Mouse (Mus musculus): ENCODE data around the gene Mrps18c. TPM values are rescaled to one million over a fixed set of nuclear protein-coding genes. Genes with fewer than 3 reads are reported as not detected.

The Mrps18c gene
- polyA plus RNA-seq, 1 experiment from 2014 or later = 146 TPM

DNA sequence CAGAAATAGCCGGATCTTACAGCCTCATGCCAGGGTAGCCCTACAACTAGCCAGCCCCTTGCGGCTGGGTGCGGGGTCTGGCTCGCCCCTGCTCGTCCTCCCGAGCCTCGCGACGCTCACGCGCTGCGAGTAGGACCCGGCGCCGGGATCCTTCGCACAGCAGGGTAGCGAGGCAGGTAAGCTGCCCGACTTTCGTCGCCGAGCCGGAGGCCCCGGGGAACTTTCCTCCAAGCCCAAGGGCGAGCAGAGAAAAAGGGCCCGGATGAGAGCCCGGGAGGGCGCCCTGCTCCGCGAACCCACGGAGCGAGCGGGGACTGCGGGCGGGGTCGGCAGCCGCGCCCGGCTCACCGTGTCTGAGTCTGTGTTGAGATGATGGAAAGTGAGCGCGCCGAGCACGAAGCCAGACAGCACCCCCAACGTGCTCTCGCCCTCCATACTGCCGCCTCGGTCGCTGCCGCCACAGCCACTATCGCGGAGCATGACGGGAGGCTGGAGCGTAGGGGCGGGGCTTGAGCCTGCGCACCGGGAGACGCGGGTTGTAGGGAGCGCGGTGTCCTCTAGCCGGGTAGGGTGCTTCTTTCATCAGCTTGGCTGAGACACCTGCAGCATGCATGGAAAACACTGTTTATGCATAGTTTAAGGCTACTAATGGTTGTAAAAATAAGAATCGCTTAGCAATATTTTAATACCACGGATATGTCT, 22.2 kb downstream of the Mrps18c start, which contains the start of gene Abraxas1:
TSS of gene Abraxas1 (minus strand) at position 483 of the 702 bp plus-strand sequence.
- H3K4me3 ChIP-seq (replicated peaks; ENCODE audit: low read length) = peak within 1 kb of the TSS; percentile 87

DNA sequence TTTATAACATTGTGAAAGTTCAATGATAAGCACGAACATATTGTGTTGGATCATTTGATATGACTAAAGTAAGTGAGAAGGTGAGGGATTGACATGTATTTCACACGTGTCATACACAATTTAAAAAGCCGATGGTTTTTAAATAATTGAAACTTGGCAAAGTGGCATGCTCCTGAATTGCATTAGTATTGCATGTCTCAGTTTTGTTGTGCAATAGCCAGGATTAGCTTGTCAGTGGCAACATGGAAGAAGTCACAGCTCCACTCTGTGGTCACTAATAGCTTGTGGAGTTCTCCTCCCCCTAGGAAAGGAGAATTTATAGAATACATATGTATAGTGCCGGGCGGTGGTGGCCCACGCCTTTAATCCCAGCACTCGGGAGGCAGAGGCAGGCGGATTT, 22.9 kb downstream of the Mrps18c start:
- no peak for ATAC-seq
- WGBS = 80% methylated on average over 8 of the region's 8 CpGs
- no peak overlapping the region for H3K4me3 ChIP-seq (replicated peaks; ENCODE audit: low read length)
- no peak overlapping the region for H3K27ac ChIP-seq (ENCODE audit: low read length)
- H3K9ac ChIP-seq (replicated peaks; ENCODE audit: low read depth, low read length) = no peak overlapping the region
- H3K4me1 ChIP-seq (replicated peaks; ENCODE audit: control insufficient read depth, insufficient read depth, low read length) = peaks cover 3% of the 10 kb centered on the region; the same call in 1 of the 2 replicates
- H3K4me2 ChIP-seq (ENCODE audit: low read length) = peak overlapping the region; percentile 96
- no peaks in the 10 kb centered on the region for H3K36me3 ChIP-seq (ENCODE audit: control insufficient read depth, insufficient read depth)
- no peaks in the 10 kb centered on the region for H3K27me3 ChIP-seq (replicated peaks; ENCODE audit: control insufficient read depth, insufficient read depth, low read length)
- H3K9me3 ChIP-seq (ENCODE audit: control insufficient read depth, low read length) = no peaks in the 10 kb centered on the region

More for the DNA sequence above, 22.2 kb downstream of the Mrps18c start, which contains the start of gene Abraxas1:
- Histone ChIP-seq H3K9ac (replicated peaks; ENCODE audit: low read depth, low read length) (peak within 1 kb of the TSS; percentile 93), H3K4me1 (replicated peaks; ENCODE audit: control insufficient read depth, insufficient read depth, low read length) (peaks cover 3% of the 10 kb centered on the region; the same call in 1 of the 2 replicates), H3K4me2 (ENCODE audit: low read length) (peak within 1 kb of the TSS; percentile 96), H3K27ac (ENCODE audit: low read length) (peak within 1 kb of the TSS; percentile 83), H3K9me3 (ENCODE audit: control insufficient read depth, low read length) (no peaks in the 10 kb centered on the region), H3K27me3 (replicated peaks; ENCODE audit: control insufficient read depth, insufficient read depth, low read length) (no peaks in the 10 kb centered on the region), H3K36me3 (ENCODE audit: control insufficient read depth, insufficient read depth) (no peaks in the 10 kb centered on the region)
- WGBS = under 1% methylated on average over 63 of the region's 63 CpGs
- ATAC-seq = peak; percentile 99

DNA sequence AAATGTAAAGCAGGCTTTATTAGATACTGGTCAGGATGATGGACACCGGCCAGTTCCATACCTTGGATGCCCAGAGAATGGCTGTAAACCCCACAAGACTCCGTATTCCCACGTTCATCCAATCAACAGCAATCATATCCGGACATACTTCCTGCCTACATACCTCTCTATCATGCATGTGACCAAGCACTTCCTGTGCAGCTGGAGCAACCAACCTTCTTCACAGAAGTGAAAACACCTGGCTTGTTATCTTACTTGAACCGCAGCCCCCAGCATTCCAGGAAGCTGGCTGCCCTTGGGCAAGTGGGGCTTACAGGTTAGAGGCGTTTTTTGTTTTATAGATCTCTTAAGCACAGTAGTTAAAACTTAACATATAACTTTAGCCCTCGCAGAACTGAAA, 24.4 kb downstream of the Mrps18c start:
- Histone ChIP-seq H3K27ac (ENCODE audit: low read length) (no peak overlapping the region), H3K4me1 (replicated peaks; ENCODE audit: control insufficient read depth, insufficient read depth, low read length) (peaks cover 3% of the 10 kb centered on the region; the same call in 1 of the 2 replicates), H3K4me2 (ENCODE audit: low read length) (no peak overlapping the region), H3K27me3 (replicated peaks; ENCODE audit: control insufficient read depth, insufficient read depth, low read length) (no peaks in the 10 kb centered on the region), H3K9me3 (ENCODE audit: control insufficient read depth, low read length) (no peaks in the 10 kb centered on the region), H3K4me3 (replicated peaks; ENCODE audit: low read length) (no peak overlapping the region), H3K36me3 (ENCODE audit: control insufficient read depth, insufficient read depth) (no peaks in the 10 kb centered on the region), H3K9ac (replicated peaks; ENCODE audit: low read depth, low read length) (no peak overlapping the region)
- WGBS = 87% methylated on average over 7 of the region's 7 CpGs
- ATAC-seq = no peak

DNA sequence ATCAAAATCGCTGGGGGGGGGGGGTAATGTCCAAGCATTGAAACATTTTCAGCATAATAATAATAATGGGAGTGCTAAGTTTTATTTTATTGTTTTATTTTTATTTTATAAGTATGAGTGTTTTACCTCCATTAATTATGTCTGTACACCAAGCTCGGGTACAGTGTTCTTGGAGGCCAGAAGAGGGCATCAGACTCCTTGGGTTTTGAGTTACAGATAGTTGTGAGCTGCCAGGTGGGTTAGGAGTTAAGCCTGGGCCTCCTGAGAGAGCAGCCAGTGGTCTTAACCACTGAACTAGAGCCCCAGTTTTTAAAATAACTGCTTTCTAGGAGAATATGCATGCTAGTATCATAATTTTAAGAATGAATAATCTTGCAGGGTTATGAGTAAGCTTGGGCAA, 27.5 kb downstream of the Mrps18c start:
- Histone ChIP-seq H3K4me2 (ENCODE audit: low read length) (no peak overlapping the region), H3K9me3 (ENCODE audit: control insufficient read depth, low read length) (no peaks in the 10 kb centered on the region), H3K36me3 (ENCODE audit: control insufficient read depth, insufficient read depth) (no peaks in the 10 kb centered on the region), H3K4me3 (replicated peaks; ENCODE audit: low read length) (no peak overlapping the region), H3K9ac (replicated peaks; ENCODE audit: low read depth, low read length) (no peak overlapping the region), H3K27ac (ENCODE audit: low read length) (no peak overlapping the region), H3K27me3 (replicated peaks; ENCODE audit: control insufficient read depth, insufficient read depth, low read length) (no peaks in the 10 kb centered on the region), H3K4me1 (replicated peaks; ENCODE audit: control insufficient read depth, insufficient read depth, low read length) (no peaks in the 10 kb centered on the region)
- ATAC-seq = no peak
- 19% methylated on average over 2 of the region's 2 CpGs for WGBS

DNA sequence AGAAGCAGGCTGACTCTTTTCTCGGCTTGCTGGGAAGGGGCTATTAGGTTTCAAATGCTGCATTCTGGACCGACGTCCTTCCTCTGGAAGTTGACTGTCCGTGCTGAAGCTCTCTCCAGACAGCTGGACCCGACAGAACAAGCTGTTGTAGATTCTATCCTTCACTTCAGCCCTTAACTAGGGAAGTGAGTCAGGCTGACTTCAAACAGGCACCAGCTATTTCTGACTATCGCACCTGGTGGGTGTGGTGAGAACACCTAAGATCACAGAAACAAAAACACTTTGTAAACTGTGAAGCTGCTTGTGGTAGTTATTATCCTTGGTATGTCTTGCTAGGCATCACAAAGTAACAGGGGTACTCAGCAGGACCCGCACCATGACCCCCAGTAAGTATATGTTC, 28.1 kb downstream of the Mrps18c start:
- no peak overlapping the region for H3K27ac ChIP-seq (ENCODE audit: low read length)
- H3K4me3 ChIP-seq (replicated peaks; ENCODE audit: low read length) = no peak overlapping the region
- no peaks in the 10 kb centered on the region for H3K9me3 ChIP-seq (ENCODE audit: control insufficient read depth, low read length)
- H3K9ac ChIP-seq (replicated peaks; ENCODE audit: low read depth, low read length) = no peak overlapping the region
- no peaks in the 10 kb centered on the region for H3K27me3 ChIP-seq (replicated peaks; ENCODE audit: control insufficient read depth, insufficient read depth, low read length)
- H3K4me2 ChIP-seq (ENCODE audit: low read length) = no peak overlapping the region
- H3K4me1 ChIP-seq (replicated peaks; ENCODE audit: control insufficient read depth, insufficient read depth, low read length) = no peaks in the 10 kb centered on the region
- ATAC-seq = no peak
- 80% methylated on average over 7 of the region's 7 CpGs for WGBS
- H3K36me3 ChIP-seq (ENCODE audit: control insufficient read depth, insufficient read depth) = no peaks in the 10 kb centered on the region

DNA sequence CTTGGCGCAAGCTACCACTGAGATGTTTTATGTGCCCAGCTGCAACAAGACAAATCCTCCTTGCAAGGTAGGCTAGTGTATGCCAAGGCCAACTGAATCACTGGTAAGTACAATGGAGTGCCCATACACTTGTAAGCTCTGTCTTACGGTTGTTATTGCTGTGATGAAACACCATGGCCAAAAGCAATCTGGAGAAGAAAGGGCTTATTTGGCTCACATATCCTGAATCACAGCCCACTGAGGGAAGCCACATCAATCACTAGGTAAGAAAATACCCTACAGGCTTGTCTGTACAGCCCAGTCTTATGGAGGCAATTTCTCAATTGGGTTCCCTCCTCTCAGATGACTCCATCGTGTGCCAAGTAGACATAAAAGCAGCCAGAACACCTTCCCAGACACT, 30.3 kb downstream of the Mrps18c start:
- H3K27ac ChIP-seq (ENCODE audit: low read length) = no peak overlapping the region
- H3K9ac ChIP-seq (replicated peaks; ENCODE audit: low read depth, low read length) = no peak overlapping the region
- no peaks in the 10 kb centered on the region for H3K4me1 ChIP-seq (replicated peaks; ENCODE audit: control insufficient read depth, insufficient read depth, low read length)
- 88% methylated on average over 3 of the region's 3 CpGs for WGBS
- H3K27me3 ChIP-seq (replicated peaks; ENCODE audit: control insufficient read depth, insufficient read depth, low read length) = no peaks in the 10 kb centered on the region
- no peaks in the 10 kb centered on the region for H3K36me3 ChIP-seq (ENCODE audit: control insufficient read depth, insufficient read depth)
- H3K4me3 ChIP-seq (replicated peaks; ENCODE audit: low read length) = no peak overlapping the region
- H3K9me3 ChIP-seq (ENCODE audit: control insufficient read depth, low read length) = no peaks in the 10 kb centered on the region
- no peak for ATAC-seq
- H3K4me2 ChIP-seq (ENCODE audit: low read length) = no peak overlapping the region

DNA sequence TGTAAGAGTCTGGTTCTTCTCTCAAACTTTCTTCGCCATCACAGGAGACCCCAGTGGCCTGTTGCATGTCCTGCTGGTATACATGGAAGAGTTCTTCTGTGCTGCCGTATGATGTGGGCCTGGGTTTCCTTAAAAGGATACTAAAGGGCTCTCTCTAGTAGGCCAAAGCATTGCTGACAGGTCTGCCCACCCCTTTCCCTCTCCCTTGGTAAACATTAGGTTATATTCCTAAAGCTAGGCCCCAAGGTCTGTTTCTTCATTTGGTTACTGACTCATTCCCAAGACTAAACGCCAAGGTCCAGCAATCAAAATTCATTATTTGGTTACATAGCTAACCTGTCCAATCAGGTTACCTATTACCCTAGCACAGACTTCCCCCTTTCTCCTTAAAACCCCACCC, 34.3 kb downstream of the Mrps18c start:
- no peak overlapping the region for H3K4me3 ChIP-seq (replicated peaks; ENCODE audit: low read length)
- H3K9me3 ChIP-seq (ENCODE audit: control insufficient read depth, low read length) = no peaks in the 10 kb centered on the region
- no peak overlapping the region for H3K9ac ChIP-seq (replicated peaks; ENCODE audit: low read depth, low read length)
- H3K27me3 ChIP-seq (replicated peaks; ENCODE audit: control insufficient read depth, insufficient read depth, low read length) = no peaks in the 10 kb centered on the region
- no peaks in the 10 kb centered on the region for H3K36me3 ChIP-seq (ENCODE audit: control insufficient read depth, insufficient read depth)
- no peaks in the 10 kb centered on the region for H3K4me1 ChIP-seq (replicated peaks; ENCODE audit: control insufficient read depth, insufficient read depth, low read length)
- ATAC-seq = no peak
- no peak overlapping the region for H3K4me2 ChIP-seq (ENCODE audit: low read length)
- no peak overlapping the region for H3K27ac ChIP-seq (ENCODE audit: low read length)
- 86% methylated on average over 3 of the region's 3 CpGs for WGBS

DNA sequence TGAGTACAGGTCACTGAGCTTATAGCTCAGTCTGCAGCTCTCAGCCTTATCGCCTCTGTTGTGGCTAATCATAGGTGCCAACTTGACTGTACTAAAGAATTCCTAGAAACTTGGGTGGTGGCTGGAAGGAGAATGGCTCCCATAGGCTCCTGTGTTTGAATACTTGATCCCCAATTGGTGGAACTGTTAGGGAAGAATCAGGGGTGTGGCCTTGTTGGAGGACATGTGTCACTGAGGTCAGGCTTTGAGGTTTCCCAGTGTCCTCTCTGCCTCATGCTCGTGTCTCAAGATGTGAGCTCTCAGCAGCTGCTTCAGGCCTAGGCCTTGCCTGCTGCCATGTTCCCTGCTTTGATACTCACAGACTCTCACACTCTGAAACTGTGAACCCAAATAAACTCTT, 35.4 kb downstream of the Mrps18c start:
- Histone ChIP-seq H3K9me3 (ENCODE audit: control insufficient read depth, low read length) (no peaks in the 10 kb centered on the region), H3K27ac (ENCODE audit: low read length) (no peak overlapping the region), H3K36me3 (ENCODE audit: control insufficient read depth, insufficient read depth) (no peaks in the 10 kb centered on the region), H3K9ac (replicated peaks; ENCODE audit: low read depth, low read length) (no peak overlapping the region), H3K4me3 (replicated peaks; ENCODE audit: low read length) (no peak overlapping the region), H3K4me1 (replicated peaks; ENCODE audit: control insufficient read depth, insufficient read depth, low read length) (no peaks in the 10 kb centered on the region), H3K4me2 (ENCODE audit: low read length) (no peak overlapping the region), H3K27me3 (replicated peaks; ENCODE audit: control insufficient read depth, insufficient read depth, low read length) (no peaks in the 10 kb centered on the region)
- 78% methylated on average over 2 of the region's 2 CpGs for WGBS
- no peak for ATAC-seq

DNA sequence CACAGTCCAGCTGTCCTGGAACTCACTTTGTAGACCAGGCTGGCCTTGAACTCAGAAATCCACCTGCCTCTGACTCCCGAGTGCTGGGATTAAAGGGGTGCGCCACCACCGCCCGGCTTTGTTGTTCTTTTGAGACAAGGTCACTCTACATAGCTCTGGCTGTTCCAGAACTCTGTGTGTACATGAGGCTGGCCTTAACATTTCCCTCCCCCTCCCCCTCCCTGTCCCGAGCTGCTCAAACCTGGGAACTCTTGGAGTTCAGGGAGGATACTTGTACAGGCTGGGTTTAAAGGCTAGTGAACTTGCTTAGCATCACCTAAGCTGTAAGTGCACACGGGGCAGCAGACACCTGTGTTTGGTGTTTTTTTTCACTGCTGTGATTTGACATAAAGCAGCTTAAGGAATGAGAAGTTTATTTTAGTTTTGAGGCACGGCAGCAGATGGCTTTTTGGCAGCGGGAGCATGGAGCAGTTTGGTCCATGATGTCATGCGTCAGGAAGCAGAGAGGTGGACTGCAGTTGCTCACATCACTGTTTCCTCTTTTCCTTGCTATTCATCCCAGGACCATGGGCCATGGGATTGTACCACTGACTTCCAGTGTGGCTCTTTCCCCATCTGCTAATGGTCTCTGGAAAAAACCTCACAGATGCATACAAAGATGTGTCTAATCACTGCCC, 37.6 kb downstream of the Mrps18c start:
- Histone ChIP-seq H3K9me3 (ENCODE audit: control insufficient read depth, low read length) (no peaks in the 10 kb centered on the region), H3K36me3 (ENCODE audit: control insufficient read depth, insufficient read depth) (no peaks in the 10 kb centered on the region), H3K4me1 (replicated peaks; ENCODE audit: control insufficient read depth, insufficient read depth, low read length) (no peaks in the 10 kb centered on the region), H3K27me3 (replicated peaks; ENCODE audit: control insufficient read depth, insufficient read depth, low read length) (no peaks in the 10 kb centered on the region), H3K4me3 (replicated peaks; ENCODE audit: low read length) (no peak overlapping the region), H3K9ac (replicated peaks; ENCODE audit: low read depth, low read length) (no peak overlapping the region), H3K27ac (ENCODE audit: low read length) (no peak overlapping the region), H3K4me2 (ENCODE audit: low read length) (no peak overlapping the region)
- WGBS = 69% methylated on average over 9 of the region's 9 CpGs
- no peak for ATAC-seq
